Mouse (Mus musculus) CH12.LX (cell line): ENCODE measurements around the gene Clint1. TPM values are rescaled to one million over a fixed set of nuclear protein-coding genes. Genes with fewer than 3 reads are reported as not detected.

Experiments used
- DNase-seq: peaks from one replicate; pipeline ENCODE4 v3.0.0-alpha.2; 2013; ENCODE audit errors: extremely low read depth
- H3K27ac ChIP-seq: 2 replicates; pipeline ENCODE4 v1.5.1; 2012; ENCODE audit warnings: low read depth, mild to moderate bottlenecking, control low read depth, moderate library complexity; ENCODE audit not compliant: insufficient read depth
- H3K27me3 ChIP-seq: replicated peaks from 2 replicates; pipeline ENCODE3; 2012; ENCODE audit warnings: inconsistent platforms
- H3K36me3 ChIP-seq, 2 experiments: replicated peaks in 1 of 2; 2 replicates each; pipeline versions ENCODE3 to v1.6.1; 2012; ENCODE audit warnings: inconsistent platforms in 1 of 2, low read length in 1 of 2, mild to moderate bottlenecking in 1 of 2, mixed read lengths in 1 of 2, moderate library complexity in 1 of 2; ENCODE audit not compliant: control insufficient read depth in 1 of 2, insufficient read depth in 1 of 2
- H3K4me1 ChIP-seq, 2 experiments: 2 replicates each; pipeline ENCODE4 v1.6.1; 2012; ENCODE audit warnings: inconsistent platforms in 1 of 2, moderate library complexity in 1 of 2; ENCODE audit not compliant: insufficient read depth in 2 of 2, control insufficient read depth in 1 of 2
- H3K4me2 ChIP-seq: 2 replicates; pipeline ENCODE4 v1.6.1; 2012; ENCODE audit warnings: low read depth, mild to moderate bottlenecking, control low read depth; ENCODE audit not compliant: poor library complexity, insufficient read depth, severe bottlenecking
- H3K4me3 ChIP-seq, 3 experiments: fragments of 150-350 bp in 1 of 3; sonication (generic) in 1 of 3; replicated peaks in 1 of 3; 2 replicates each; pipeline versions ENCODE3 to v1.5.1; 2011 to 2012; ENCODE audit warnings: low read depth in 2 of 3, low read length in 2 of 3, mild to moderate bottlenecking in 2 of 3, moderate library complexity in 2 of 3, control low read depth in 1 of 3, improper control_type of control experiment in 1 of 3, inconsistent platforms in 1 of 3, mixed read lengths in 1 of 3; ENCODE audit not compliant: poor library complexity in 1 of 3
- H3K79me2 ChIP-seq: replicated peaks from 2 replicates; pipeline ENCODE4 v1.6.1; 2012; ENCODE audit warnings: mild to moderate bottlenecking, moderate library complexity; ENCODE audit not compliant: control insufficient read depth, poor library complexity, insufficient read depth, severe bottlenecking; ENCODE audit errors: extremely low read depth
- H3K9ac ChIP-seq: 2 replicates; pipeline ENCODE4 v1.6.1; 2012; ENCODE audit warnings: low read depth, mild to moderate bottlenecking, control low read depth, moderate library complexity; ENCODE audit not compliant: insufficient read depth
- H3K9me3 ChIP-seq: replicated peaks from 2 replicates; pipeline ENCODE3; 2012; ENCODE audit warnings: low read length, inconsistent platforms, mixed read lengths
- BHLHE40 ChIP-seq: IDR thresholded peaks from 2 replicates; pipeline ENCODE4 v1.6.1; 2011; ENCODE audit warnings: mild to moderate bottlenecking, low read depth, low read length, improper control_type of control experiment
- CHD1 ChIP-seq: IDR thresholded peaks from 2 replicates; pipeline ENCODE4 v1.6.1; 2012; ENCODE audit warnings: low read depth, low read length, improper control_type of control experiment, inconsistent platforms
- CHD2 ChIP-seq: IDR thresholded peaks from 2 replicates; pipeline ENCODE4 v1.6.1; 2011; ENCODE audit warnings: low read length, improper control_type of control experiment
- ELF1 ChIP-seq: IDR thresholded peaks from 2 replicates; pipeline ENCODE4 v1.6.1; 2014; ENCODE audit warnings: low read depth, mild to moderate bottlenecking, inconsistent platforms, low read length, improper control_type of control experiment
- EP300 ChIP-seq: IDR thresholded peaks from 2 replicates; pipeline ENCODE4 v1.6.1; 2011; ENCODE audit warnings: low read length, improper control_type of control experiment
- ETS1 ChIP-seq: conservative IDR thresholded peaks from 2 replicates; pipeline ENCODE4 v1.6.1; 2012; ENCODE audit warnings: low read depth, mild to moderate bottlenecking, inconsistent platforms, low read length, improper control_type of control experiment, moderate library complexity
- GABPA ChIP-seq: IDR thresholded peaks from 2 replicates; pipeline ENCODE4 v1.6.1; 2012; ENCODE audit warnings: low read depth, low read length, improper control_type of control experiment, inconsistent platforms; ENCODE audit not compliant: insufficient replicate concordance
- HCFC1 ChIP-seq: IDR thresholded peaks from 2 replicates; pipeline ENCODE4 v1.6.1; 2012; ENCODE audit warnings: low read depth, mild to moderate bottlenecking, inconsistent platforms, low read length, improper control_type of control experiment
- IRF4 ChIP-seq: IDR thresholded peaks from 2 replicates; pipeline ENCODE4 v1.6.1; 2014; ENCODE audit warnings: low read depth, mild to moderate bottlenecking, inconsistent platforms, low read length, improper control_type of control experiment
- JUND ChIP-seq: conservative IDR thresholded peaks from 2 replicates; pipeline ENCODE4 v1.6.1; 2011; ENCODE audit warnings: low read depth, low read length, improper control_type of control experiment
- KAT2A ChIP-seq: IDR thresholded peaks from 2 replicates; pipeline ENCODE4 v1.6.1; 2012; ENCODE audit warnings: low read length, improper control_type of control experiment, inconsistent platforms; ENCODE audit not compliant: insufficient replicate concordance
- MAFK ChIP-seq: IDR thresholded peaks from 2 replicates; pipeline ENCODE4 v1.6.1; 2011; ENCODE audit warnings: low read length, improper control_type of control experiment; ENCODE audit not compliant: insufficient replicate concordance
- MAX ChIP-seq: IDR thresholded peaks from 2 replicates; pipeline ENCODE4 v1.6.1; 2011; ENCODE audit warnings: low read length, improper control_type of control experiment
- MEF2A ChIP-seq: IDR thresholded peaks from 2 replicates; pipeline ENCODE4 v1.6.1; 2014; ENCODE audit warnings: low read depth, mild to moderate bottlenecking, inconsistent platforms, low read length, improper control_type of control experiment, borderline replicate concordance
- MXI1 ChIP-seq: IDR thresholded peaks from 2 replicates; pipeline ENCODE4 v1.6.1; 2011; ENCODE audit warnings: mild to moderate bottlenecking, low read depth, low read length, improper control_type of control experiment
- MYC ChIP-seq: IDR thresholded peaks from 2 replicates; pipeline ENCODE4 v1.6.1; 2011; ENCODE audit warnings: low read depth, mild to moderate bottlenecking, improper control_type of control experiment, low read length
- NELFE ChIP-seq: IDR thresholded peaks from 2 replicates; pipeline ENCODE4 v1.6.1; 2011; ENCODE audit warnings: low read depth, low read length, improper control_type of control experiment
- PAX5 ChIP-seq: IDR thresholded peaks from 2 replicates; pipeline ENCODE4 v1.6.1; 2012; ENCODE audit warnings: low read length, inconsistent platforms, mixed read lengths
- POLR2A ChIP-seq: IDR thresholded peaks from 2 replicates; pipeline ENCODE4 v1.6.1; 2011; ENCODE audit warnings: low read depth, mild to moderate bottlenecking, improper control_type of control experiment, low read length
- POLR2AphosphoS2 ChIP-seq: IDR thresholded peaks from 2 replicates; pipeline ENCODE4 v1.6.1; 2011; ENCODE audit warnings: low read depth, low read length, improper control_type of control experiment
- RAD21 ChIP-seq: IDR thresholded peaks from 2 replicates; pipeline ENCODE4 v1.6.1; 2011; ENCODE audit warnings: low read depth, mild to moderate bottlenecking, low read length, improper control_type of control experiment, moderate library complexity
- SIN3A ChIP-seq: IDR thresholded peaks from 2 replicates; pipeline ENCODE4 v1.6.1; 2012; ENCODE audit warnings: low read length, improper control_type of control experiment, inconsistent platforms
- SMC3 ChIP-seq: IDR thresholded peaks from 2 replicates; pipeline ENCODE4 v1.6.1; 2011; ENCODE audit warnings: low read depth, low read length, improper control_type of control experiment
- TBP ChIP-seq: conservative IDR thresholded peaks from 2 replicates; pipeline ENCODE4 v1.6.1; 2011; ENCODE audit warnings: low read depth, low read length, improper control_type of control experiment
- TCF12 ChIP-seq: IDR thresholded peaks from 2 replicates; pipeline ENCODE4 v1.6.1; 2014; ENCODE audit warnings: low read depth, mild to moderate bottlenecking, inconsistent platforms, low read length, improper control_type of control experiment
- UBTF ChIP-seq: IDR thresholded peaks from 2 replicates; pipeline ENCODE4 v1.6.1; 2012; ENCODE audit warnings: low read depth, mild to moderate bottlenecking, inconsistent platforms, low read length, improper control_type of control experiment, moderate library complexity
- ZC3H11A ChIP-seq: IDR thresholded peaks from 2 replicates; pipeline ENCODE4 v1.6.1; 2012; ENCODE audit warnings: low read depth, mild to moderate bottlenecking, inconsistent platforms, low read length, improper control_type of control experiment
- ZKSCAN1 ChIP-seq: IDR thresholded peaks from 2 replicates; pipeline ENCODE4 v1.6.1; 2012; ENCODE audit warnings: low read depth, inconsistent platforms, low read length, improper control_type of control experiment, borderline replicate concordance
- ZMIZ1 ChIP-seq: IDR thresholded peaks from 2 replicates; pipeline ENCODE4 v1.6.1; 2012; ENCODE audit warnings: low read depth, mild to moderate bottlenecking, inconsistent platforms, low read length, improper control_type of control experiment
- ZNF384 ChIP-seq: IDR thresholded peaks from 2 replicates; pipeline ENCODE4 v1.6.1; 2012; ENCODE audit warnings: low read depth, low read length, improper control_type of control experiment, inconsistent platforms
- dilution Hi-C: fragments of 300-500 bp; cut with MboI; formaldehyde crosslinking; loops from 2 replicates; pipeline ENCODE4 v1.14.3; 2020; ENCODE audit warnings: low sequenced_read_pairs; ENCODE audit not compliant: extremely low pct_unique_long_range_greater_than_20kb, extremely low pct_ligation_motif_present
- in situ Hi-C: fragments of 300-500 bp; cut with MboI; formaldehyde crosslinking; loops from 3 replicates; pipeline ENCODE4 v1.14.3; 2019; ENCODE audit warnings: low sequenced_read_pairs, low pct_ligation_motif_present, low pct_unique_long_range_greater_than_20kb, mixed read lengths
- polyA plus RNA-seq: library from polyadenylated mRNA; unstranded; fragments of >175 nt; gene quantifications from 2 replicates; pipeline ENCODE4 v1.2.1, GENCODE M21; 2012; ENCODE audit warnings: low read depth; ENCODE audit not compliant: insufficient read length
- total RNA-seq, 2 experiments: library from RNA; depleted of rRNA; stranded (reverse); fragments of 300-350 nt in 1 of 2; fragments of >200 nt in 1 of 2; gene quantifications; 2 replicates each; pipeline ENCODE4 v1.2.3; 2012 to 2014

The Clint1 gene
- total and polyA plus RNA-seq, 3 experiments, result 54.1 to 137 (median 98.5) TPM

DNA sequence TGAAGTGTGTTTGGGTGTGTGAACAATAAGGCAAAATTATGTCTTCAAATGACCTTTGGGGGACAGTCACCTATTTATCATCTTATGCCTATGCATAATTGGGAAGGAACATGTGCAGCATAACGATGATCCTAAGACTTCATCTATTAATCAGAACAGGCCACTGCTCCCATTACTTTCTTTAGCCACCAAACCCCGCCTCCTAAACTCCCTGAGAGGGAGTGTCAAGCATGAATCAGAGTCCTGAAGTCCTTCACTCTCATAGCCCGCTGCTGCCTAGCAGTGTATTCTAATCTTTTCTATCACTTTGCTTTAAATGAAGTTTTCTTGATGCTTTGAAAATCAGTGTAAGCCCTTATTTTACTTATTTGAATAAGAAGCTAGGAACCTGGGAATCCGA, 2.6 kb upstream of the Clint1 start:
- dilution Hi-C loops, result no loop called here
- Histone ChIP-seq H3K27me3 (no peaks in the 10 kb centered on the region), H3K36me3 (peaks cover 0 to 10% of the 10 kb centered on the region in 2 experiments), H3K79me2 (peaks cover 18% of the 10 kb centered on the region), H3K4me1 (peaks cover 3 to 33% of the 10 kb centered on the region in 2 experiments), H3K27ac (no peak overlapping the region)
- in situ Hi-C loops, result no loop called here
- no peak for DNase-seq
- TF ChIP-seq HCFC1 (no peak), ZC3H11A (no peak), IRF4 (no peak), EP300 (no peak), JUND (no peak), CHD1 (no peak), SMC3 (no peak), MEF2A (no peak), CHD2 (no peak), MYC (no peak), ELF1 (no peak), GABPA (no peak), TBP (no peak), BHLHE40 (no peak), POLR2A (no peak), ZMIZ1 (no peak), KAT2A (no peak), PAX5 (no peak), ZKSCAN1 (no peak), ETS1 (no peak)
- TF ChIP-seq, all 38 proteins: peak for 0
- Histone ChIP-seq H3K9ac (no peak overlapping the region), H3K9me3 (no peaks in the 10 kb centered on the region), H3K4me3 (no peak overlapping the region), H3K4me2 (0 out of 2 replicates have a peak overlapping the region, but pooled peaks have one; percentile 5)

DNA sequence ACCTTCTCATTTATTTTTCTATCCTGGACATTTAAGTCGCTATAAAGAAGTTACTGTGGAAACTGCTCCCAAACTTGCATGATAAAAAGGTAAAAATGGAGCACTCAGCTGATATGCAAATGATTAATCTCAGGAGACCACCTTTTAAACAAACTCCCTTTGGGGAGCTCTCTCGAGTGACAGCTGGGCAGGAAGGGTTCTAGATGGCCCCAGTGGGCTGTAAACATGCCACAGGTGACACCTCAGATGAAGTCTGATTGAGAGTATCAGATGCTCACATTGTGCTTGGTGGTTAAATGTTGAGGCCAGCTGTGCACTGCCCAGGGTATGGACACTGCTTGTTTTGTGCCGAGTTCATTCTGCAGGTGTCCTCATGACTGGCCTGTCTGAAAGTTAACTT, 2.0 kb upstream of the Clint1 start:
- in situ Hi-C loops, result no loop called here
- no peaks in the 10 kb centered on the region for H3K9me3 ChIP-seq
- no peak overlapping the region for H3K9ac ChIP-seq
- dilution Hi-C loops, result no loop called here
- H3K4me2 ChIP-seq, result peak overlapping the region; percentile 85
- TF ChIP-seq POLR2AphosphoS2 (no peak), MEF2A (peak; percentile 32; the same call in 1 of the 2 replicates), SIN3A (0 out of 2 replicates have a peak, but pooled peaks have one; percentile 34), HCFC1 (no peak), ZC3H11A (no peak), KAT2A (no peak), CHD1 (no peak), ETS1 (peak; percentile 52), EP300 (no peak; the same call in 1 of the 2 replicates), MAX (no peak), MXI1 (no peak), TCF12 (peak; percentile 52; the same call in 1 of the 2 replicates), CHD2 (no peak), PAX5 (no peak), ZNF384 (no peak), UBTF (no peak), MYC (no peak), ZMIZ1 (no peak), NELFE (no peak), RAD21 (no peak), BHLHE40 (peak; percentile 21; the same call in 1 of the 2 replicates), MAFK (no peak)
- H3K36me3 ChIP-seq, result peaks cover 5 to 16% of the 10 kb centered on the region in 2 experiments
- 0 out of 2 replicates have a peak overlapping the region, but pooled peaks have one; percentile 12 for H3K27ac ChIP-seq
- H3K27me3 ChIP-seq, result no peaks in the 10 kb centered on the region
- no peak overlapping the region for H3K4me3 ChIP-seq
- peaks cover 25% of the 10 kb centered on the region for H3K79me2 ChIP-seq
- DNase-seq, result peak; percentile 21
- H3K4me1 ChIP-seq, result peaks cover 4 to 39% of the 10 kb centered on the region in 2 experiments
